Mouse (Mus musculus) embryo, embryonic 11 days (tissue): ENCODE results near the gene Pkdcc.

Experiments
- DNase-seq: peaks from one replicate; pipeline ENCODE4 v3.0.0-alpha.2; 2015

Gene Pkdcc

GRCm38 (mm10) chr17:83214674-83215528 is at the start of gene Pkdcc:
Pkdcc (plus strand) TSS chr17:83215292.
- DNase-seq: peak; percentile 95

GRCm38 (mm10) chr17:83166195-83166594 is 48.9 kb upstream of the Pkdcc start:
- no peak for DNase-seq

DNA sequence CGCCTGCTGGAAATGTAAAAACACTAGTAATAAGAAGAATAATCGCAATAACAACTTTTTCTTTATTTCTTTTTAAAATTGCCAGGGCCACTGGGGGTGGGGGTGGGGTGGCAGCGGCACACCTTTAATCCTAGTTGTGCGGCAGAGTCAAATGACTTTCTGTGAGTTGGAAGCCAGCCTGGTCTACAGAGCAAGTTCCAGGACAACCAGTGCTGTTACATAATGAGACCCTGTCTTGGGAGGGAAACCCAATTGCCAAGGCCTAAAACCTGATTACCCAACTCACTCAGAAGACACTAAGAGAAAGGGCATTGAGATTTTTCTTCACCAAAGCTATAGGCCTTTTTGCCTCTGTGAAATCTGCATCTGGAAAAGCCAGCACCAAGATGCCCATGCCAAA is 38.9 kb upstream of the Pkdcc start:
- DNase-seq: no peak

DNA sequence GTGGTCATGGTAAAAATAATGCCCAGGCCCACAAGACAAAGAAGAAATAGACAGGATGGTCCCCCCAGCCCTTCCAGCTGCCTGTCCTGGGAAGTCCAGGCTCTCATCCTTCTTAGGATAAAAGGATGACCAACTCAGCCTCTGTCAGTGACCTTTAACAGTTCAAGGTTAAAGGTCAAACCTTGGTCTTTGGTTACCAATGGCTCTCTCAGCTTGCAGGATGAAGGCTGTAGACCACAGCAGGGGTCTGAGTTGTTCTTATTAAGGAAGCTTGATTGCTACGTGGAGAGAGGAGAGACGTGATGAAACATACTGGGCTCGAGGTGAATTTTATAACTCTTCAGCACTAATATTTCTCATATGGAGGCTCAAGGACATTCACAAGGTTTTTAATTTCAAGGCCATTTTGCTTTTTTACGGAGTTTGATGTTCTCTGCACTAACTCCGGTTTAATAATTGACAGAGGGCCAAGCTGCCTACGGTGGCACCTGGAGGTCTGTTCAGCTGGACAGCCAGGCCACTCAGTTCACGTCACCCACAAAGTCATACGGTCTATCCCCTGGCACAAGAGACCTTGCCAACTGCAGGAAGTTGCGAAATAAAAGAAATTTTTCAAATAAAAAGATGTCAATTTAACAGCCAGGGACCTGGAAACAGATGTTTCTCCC is 36.5 kb upstream of the Pkdcc start:
- DNase-seq: peak; percentile 57

DNA sequence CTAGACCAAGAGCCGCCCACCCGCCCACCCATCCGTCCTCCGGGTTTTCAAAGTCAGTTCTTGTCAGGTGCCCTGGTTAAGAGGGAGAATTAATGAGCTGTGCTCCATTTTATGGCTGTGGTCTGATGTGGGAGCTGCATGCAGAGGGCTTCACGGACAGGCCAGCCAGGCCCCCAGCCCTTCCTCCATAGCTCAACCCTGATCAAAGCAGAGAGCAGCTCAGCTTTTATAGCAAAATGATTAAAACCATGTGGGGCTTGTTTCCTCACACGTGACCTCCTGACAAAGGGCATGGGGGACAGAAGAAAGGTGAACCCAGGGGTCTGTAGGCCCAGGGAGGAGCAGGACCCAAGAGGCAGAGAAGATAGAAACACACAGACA is 36.0 kb upstream of the Pkdcc start:
- peak; percentile 86 for DNase-seq

DNA sequence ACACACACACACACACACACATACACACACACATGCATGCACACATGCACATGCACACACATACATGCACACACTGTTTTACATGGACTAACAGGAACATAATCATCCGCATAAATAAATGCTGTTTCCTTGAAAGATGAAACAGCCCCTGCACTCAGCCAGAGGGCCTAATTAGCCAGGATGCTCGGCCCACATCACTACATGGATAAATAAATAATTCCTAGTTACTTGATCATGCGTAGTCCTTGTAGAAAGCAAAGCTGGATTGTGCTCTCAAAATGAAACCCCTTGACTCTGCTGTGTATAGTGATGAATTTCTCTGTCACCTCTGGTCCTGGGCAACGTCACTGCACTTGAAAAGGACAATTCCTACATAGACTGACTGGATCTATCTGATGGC is 35.5 kb upstream of the Pkdcc start:
- no peak for DNase-seq

GRCm38 (mm10) chr17:83181086-83181485 is 34.0 kb upstream of the Pkdcc start:
- DNase-seq: no peak

- no peak for DNase-seq
Observed at GRCm38 (mm10) chr17:83181592-83181991, 33.5 kb upstream of the Pkdcc start.

DNA sequence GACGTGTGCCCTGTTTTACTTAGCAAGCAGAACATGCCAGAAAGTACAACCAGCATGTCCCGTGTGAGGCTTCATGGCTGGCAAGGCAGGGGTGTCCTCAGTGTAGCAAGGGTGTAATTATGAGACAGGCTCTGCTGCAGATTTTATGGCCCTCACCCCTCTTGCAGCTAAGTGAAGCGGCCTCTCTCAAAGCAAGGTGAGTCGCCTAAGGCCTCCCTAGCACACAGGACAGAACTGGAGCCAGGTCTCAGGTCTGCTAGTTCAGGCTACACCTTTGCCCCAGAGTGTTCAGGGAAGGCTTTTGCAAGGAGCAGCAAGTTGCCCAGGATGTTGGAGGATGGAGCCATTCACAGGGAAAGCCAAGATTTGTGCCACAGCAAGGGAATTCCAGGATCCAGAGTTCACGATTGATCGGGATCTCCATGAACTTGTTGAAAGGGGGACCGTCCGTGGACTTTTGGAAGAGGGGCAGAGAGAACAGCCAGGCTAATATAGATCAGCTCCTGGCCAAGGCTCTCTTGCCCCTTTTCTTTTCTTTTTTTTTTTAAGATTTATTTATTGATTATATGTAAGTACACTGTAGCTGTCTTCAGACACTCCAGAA is 32.9 kb upstream of the Pkdcc start:
- no peak for DNase-seq

- no peak for DNase-seq
Observed at GRCm38 (mm10) chr17:83182780-83183179, 32.3 kb upstream of the Pkdcc start.

DNA sequence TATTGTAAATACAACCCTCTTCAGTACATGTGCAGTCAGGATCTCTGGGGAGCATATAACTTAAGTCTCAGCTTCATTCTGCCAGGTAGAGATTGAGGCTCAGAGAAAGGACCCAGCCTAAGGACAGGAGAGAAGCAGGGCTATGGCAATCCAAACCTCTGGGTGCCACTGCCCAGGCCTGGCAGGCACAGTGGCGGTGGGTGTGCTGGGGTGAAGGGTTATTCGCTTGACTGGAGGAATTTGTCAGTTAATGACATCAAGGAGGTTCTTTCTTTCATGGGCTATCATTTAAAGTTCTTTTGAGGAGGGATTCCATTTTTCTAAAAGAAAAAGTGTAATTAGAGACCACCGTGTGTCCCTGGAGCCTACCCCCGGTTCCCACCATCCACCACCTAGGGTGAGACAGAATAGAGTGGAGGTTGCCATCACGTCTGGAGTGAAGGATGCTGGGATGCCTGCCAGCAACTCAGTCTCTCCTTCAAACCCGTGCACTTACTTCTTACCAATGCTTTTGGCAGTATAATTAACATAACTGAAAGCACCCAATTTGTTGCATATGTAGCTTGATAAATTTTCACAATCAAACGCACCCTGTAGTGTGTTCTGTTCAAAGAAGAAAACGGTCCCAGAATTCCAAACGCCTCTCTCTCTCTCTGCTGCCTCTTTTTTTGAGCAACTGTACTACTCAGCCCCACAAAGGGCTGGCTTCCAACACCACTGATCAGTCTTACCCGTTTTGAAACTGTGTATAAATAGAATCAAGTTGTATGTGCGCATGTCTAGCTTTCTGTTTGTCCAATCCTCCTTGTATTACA is 27.1 kb upstream of the Pkdcc start:
- no peak for DNase-seq

DNA sequence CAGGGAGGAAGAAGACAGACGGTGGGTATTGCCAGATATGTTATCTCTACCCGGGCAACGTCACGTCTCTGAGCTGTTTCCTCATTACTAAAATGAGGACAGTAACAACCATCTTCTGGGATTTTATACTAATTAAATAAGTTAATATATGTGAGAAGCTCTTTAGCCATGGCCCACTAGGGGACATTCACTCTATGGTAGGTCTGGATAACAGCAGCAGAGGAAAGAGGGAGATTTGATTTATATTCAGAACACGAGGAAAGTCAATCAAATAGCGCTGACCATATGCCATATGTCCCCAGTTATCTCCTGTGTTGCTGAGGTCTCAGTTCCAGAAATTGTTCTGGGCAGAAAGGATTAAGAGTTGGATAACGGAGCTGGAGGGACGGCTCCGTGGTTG is 24.3 kb upstream of the Pkdcc start:
- no peak for DNase-seq

DNA sequence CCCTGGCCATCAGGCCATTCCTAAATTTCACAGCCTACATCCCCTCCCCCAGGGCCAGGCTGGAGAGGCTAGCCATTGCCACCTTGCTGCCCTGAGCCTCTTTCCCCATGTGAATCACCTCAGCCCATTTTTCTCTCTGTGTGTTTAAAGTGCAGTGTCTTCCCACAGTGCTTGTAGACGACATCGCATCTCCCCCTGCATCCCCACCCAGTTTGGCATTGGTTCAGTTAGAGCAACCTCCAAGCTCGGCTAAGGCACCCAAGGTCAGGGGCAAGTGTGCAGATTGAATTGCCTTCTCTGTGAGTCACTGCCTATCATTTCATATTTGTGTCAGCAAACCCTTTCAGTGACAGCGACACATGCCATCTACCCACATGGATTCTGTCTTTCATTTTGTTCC is 20.6 kb upstream of the Pkdcc start:
- DNase-seq: no peak

- peak; percentile 62 for DNase-seq
Observed at GRCm38 (mm10) chr17:83197361-83197923, 17.6 kb upstream of the Pkdcc start.

- no peak for DNase-seq
Observed at GRCm38 (mm10) chr17:83200469-83200868, 14.6 kb upstream of the Pkdcc start.

GRCm38 (mm10) chr17:83201257-83201656 is 13.8 kb upstream of the Pkdcc start:
- DNase-seq: peak; percentile 60

- no peak for DNase-seq
Observed at GRCm38 (mm10) chr17:83203692-83204383, 11.3 kb upstream of the Pkdcc start.

DNA sequence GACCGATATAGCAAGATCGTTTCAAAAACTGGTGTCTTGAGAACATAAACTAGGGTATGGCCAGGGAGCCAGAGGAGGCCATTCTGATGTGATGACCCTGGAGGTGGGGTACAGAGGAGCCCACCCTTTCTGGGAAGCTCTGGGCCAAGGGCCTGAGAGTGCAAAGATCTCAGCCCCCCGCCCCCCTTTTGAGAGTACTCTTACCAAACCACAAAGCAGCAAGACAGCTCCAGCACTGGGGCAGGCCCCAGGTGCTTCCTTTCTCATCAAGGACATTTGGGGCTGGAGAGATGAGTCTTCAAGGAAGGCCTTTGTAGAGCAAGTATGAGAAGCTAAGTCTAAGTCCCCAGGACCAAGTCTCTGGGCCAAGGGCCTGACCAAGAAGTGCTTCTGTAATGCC is 7.8 kb upstream of the Pkdcc start:
- DNase-seq: no peak

GRCm38 (mm10) chr17:83208455-83208854 is 6.6 kb upstream of the Pkdcc start:
- DNase-seq: no peak

GRCm38 (mm10) chr17:83210531-83210930 is 4.6 kb upstream of the Pkdcc start:
- DNase-seq: no peak

- DNase-seq: no peak
Observed at GRCm38 (mm10) chr17:83211196-83211595, 3.9 kb upstream of the Pkdcc start.

DNA sequence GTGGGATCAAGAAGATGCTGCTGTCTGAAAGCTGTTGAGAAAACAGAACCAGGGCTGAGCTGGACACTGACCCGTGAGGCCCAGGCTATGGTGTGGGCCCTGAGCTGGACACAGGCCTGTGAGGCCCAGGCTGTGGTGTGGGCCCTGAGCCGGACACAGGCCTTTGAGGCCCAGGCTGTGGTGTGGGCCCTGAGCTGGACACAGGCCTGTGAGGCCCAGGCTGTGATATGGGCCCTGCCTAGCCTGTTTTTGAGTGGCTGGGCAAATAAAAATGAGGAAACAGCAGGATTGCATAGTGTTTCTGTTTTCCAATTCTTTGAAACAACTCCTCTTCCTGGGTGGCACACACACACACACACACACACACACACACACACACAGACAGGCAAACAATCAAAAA is 2.7 kb upstream of the Pkdcc start:
- DNase-seq: no peak
